Mouse (Mus musculus): ENCODE results near the gene Grm1. TPM values are rescaled to one million over a fixed set of nuclear protein-coding genes. Genes with fewer than 3 reads are reported as not detected.
"Not testable (repeated sequence)": the region's sequence is repeated elsewhere in the genome, so short reads cannot be mapped to it uniquely, and the experiment has no call there.

Grm1 gene
- 10 to 100 TPM; 48.7 to 69.6 (median 56.1) TPM for total RNA-seq (2022)

DNA sequence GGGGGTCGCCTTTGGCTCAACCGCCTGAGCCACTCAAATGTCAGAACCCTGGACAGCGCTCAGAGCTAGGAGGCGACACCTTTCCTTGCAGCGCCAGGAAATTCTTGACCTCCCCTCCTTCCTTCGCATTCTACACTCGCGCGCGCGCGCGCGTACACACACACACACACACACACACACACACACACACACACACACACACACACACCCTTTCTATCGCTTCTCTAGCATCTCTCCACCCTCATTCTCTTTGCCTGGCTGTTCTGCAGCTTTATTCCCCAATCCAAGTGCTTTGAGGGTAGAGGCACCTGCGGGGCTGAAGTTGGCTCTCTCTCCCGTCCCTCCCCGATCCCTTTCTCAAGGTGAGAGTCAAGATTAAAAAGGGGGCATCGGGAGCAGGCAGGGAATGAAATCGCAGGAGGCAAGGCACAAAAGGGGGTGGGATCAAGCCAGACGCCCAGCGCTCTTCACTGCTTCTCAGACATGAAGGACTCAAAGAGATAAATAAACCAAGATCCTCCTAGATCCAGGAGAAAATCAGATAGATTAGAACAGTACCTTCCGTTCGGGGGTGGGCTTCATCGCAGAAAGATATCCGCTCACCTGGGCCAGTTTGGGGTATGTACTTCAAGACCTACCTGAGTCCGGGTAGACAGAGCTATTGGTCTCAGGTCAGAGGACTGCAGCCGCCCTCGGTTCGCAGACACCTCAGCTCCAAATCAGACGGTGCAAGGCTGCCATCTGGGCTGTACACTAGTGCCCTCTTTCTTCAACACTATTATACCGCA, at the start of gene Grm1:
TSS of gene Grm1 (minus strand) at position 746 of the 788 bp plus-strand sequence.
- DNase-seq (ENCODE audit: low spot score in 2 of 2) = peak; percentile 46 to 62

GRCm38 (mm10) chr10:11121781-11122180, 39.6 kb upstream of the Grm1 start:
- DNase-seq (ENCODE audit: low spot score in 2 of 2) = no peak

- DNase-seq (ENCODE audit: low spot score in 2 of 2) = no peak
Observed at GRCm38 (mm10) chr10:11098475-11099044, 16.4 kb upstream of the Grm1 start.

GRCm38 (mm10) chr10:11086348-11086747, 4.2 kb upstream of the Grm1 start:
- no peak for DNase-seq (ENCODE audit: low spot score in 2 of 2)

DNA sequence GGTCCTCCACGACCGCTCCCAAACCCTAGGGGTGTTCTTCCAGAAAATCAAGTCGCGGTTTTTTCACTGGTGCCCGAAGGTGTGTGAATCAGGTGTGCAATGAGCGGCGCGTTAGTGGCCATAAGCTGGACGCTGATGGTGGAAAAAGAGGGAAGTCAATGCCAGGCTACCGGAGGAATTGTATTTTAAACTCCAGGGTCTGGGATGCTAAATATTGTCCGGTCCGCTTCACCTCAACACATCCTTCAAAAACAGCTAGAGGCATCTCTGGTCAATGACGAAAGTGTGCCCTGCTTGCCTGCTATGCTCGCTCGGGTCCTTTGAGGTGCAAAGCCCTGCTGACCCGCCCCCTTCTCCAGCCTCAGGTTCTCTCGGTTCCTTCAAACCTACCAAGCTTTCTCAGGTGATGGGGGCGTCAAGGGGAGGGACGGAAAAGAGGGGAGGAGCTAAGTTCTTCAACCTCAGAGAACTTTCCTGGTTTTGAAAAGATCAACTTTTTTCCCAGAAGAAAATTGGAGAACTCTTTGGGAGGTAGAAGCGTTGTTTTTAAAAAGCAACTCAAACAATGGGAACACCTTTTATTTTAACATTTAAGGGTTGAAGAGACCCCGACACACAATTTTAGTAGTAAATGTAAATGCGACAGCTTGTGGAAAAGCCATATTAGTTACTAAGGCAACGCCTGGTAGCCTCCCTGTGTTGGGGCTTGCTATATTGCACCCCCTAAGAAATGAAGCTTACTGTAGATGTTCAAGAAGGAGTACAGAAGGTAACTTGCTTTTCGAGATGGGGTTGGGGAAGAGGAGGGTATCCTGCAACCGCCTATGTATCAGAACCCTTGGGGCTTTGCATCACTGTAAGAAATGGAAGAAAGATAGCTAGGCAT, 1.2 kb downstream of the Grm1 start:
- DNase-seq (ENCODE audit: low spot score in 2 of 2) = no peak

DNA sequence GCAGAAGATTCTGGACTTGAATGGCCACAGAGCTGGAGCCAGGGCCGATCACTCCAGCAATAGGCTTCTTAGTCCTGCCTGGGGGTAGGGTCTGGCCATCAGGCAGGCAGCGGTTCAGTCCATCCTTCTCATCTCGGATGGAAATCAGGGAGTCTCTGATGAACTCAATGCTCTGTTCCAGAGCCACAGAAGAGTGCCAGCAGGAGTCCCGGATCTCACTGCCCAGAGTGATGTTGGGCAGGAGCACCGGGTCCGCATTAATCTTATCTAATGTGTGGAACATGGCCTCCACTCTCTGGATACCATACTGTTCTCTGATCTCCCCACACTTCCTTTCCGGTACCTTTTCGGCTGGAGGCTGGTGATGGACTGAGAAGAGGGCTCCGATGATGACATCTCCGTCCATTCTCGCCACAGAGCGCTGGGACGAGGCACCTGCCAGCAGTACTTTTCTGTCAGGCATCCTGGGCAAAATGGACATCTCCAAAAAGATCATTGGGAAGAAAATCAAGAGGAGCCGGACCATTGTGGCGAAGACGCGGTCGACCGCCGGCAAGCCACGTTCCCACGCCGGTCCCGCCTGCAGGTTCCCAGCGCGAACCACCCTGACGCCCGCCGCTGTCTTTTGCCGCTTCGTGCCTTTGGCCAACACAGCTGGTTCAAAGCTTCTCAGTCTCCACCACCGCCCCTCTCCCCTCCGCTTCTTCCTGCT, 2.0 kb downstream of the Grm1 start:
- peak in 1 of 2 experiments; percentile 7 for DNase-seq (ENCODE audit: low spot score in 2 of 2)

DNA sequence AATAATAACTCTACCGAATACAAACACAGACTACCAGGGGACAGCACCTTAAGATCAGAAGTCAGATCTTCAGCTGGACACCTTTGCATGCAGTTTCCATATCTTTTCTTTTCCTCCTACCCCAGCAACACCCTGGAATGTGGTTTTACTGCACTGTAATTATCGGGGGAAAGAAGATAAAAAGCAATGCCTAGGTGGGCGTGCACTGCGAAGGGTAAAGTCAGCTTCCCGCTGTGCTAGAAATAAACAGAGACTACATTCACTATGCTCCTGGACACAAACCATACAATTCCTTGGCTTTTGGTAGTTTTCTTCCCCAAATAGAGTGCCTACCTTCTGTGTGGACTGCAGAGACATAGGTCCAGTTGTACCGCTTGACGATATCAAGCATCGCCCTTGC, 2.6 kb downstream of the Grm1 start:
- DNase-seq (ENCODE audit: low spot score in 2 of 2) = no peak

- DNase-seq (ENCODE audit: low spot score in 2 of 2) = no peak
Observed at GRCm38 (mm10) chr10:11065136-11065535, 17.0 kb downstream of the Grm1 start.

GRCm38 (mm10) chr10:11061318-11062071, 20.7 kb downstream of the Grm1 start:
- DNase-seq (ENCODE audit: low spot score in 2 of 2) = peak; percentile 87 to 88

DNA sequence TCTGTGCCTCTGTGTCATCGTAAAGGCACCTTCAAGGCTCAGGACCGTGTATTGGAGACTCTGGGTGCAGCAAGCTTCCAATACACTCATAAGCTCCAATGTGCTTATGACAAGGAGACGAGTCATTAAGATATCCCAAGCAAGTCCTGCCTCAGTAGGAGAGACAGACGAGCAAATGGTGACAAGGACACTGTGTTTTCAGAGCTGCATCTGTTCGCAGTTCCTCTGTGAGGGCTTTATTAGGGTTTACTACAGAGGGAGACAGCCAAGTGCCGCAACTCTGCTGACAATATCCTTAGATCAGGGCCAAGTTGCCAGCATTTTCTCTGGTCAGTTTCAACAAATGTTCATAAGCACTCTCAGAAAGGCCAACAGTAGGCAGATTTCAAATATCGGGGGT, 32.8 kb downstream of the Grm1 start:
- DNase-seq (ENCODE audit: low spot score in 2 of 2) = peak; percentile 61 to 80

- DNase-seq (ENCODE audit: low spot score in 2 of 2) = not testable (repeated sequence)
Observed at GRCm38 (mm10) chr10:11045421-11045820, 36.7 kb downstream of the Grm1 start.

GRCm38 (mm10) chr10:11044455-11045106, 37.6 kb downstream of the Grm1 start:
- DNase-seq (ENCODE audit: low spot score in 2 of 2) = no peak

GRCm38 (mm10) chr10:11039323-11039722, 42.8 kb downstream of the Grm1 start:
- no peak for DNase-seq (ENCODE audit: low spot score in 2 of 2)

DNA sequence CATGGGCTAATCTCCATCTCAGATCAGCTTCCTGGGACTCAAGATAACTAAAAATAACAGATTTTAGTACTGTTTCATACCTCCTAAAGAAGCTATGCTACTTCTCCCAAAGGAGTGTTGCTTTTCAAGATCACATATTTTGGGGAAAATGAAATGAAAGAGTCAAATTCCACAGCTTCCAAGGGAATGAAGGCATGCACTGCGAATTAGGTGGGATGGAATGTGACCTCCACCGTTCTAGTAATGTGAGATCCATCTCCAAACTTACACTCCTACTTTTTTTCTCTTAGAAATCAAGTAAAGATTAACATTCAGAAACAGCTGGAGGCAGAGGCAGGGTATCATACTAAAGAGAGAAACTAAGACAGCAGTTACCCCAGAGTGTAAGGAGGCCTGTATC, 49.9 kb downstream of the Grm1 start:
- no peak for DNase-seq (ENCODE audit: low spot score in 2 of 2)

- no peak for DNase-seq (ENCODE audit: low spot score in 2 of 2)
Observed at GRCm38 (mm10) chr10:11025764-11026518, 56.2 kb downstream of the Grm1 start.

DNA sequence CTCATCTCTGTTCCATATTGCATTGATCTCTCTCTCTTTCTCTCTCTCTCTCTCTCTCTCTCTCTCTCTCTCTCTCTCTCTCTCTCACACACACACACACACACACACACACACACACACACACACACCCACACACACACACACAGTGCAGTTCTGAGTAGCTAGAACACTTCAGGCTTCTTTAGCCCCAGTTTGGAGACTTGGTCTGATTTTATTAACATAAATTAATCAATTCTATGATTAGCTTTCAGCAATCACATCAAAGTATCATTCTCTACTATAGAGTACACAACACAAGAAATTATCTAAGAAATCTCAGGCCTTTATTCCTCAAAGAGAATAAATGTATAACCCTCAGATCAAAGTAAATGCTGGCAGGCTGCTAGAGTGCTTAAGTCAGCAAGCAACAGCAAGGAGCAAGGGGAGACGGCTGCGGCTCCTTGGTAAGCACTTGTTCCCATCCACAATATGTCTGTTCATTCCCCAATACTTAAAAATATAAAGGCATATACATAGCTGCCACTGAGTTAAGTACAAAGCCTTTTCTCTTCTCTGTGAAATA, 63.1 kb downstream of the Grm1 start:
- no peak for DNase-seq (ENCODE audit: low spot score in 2 of 2)

GRCm38 (mm10) chr10:11013653-11014052, 68.5 kb downstream of the Grm1 start:
- no peak for DNase-seq (ENCODE audit: low spot score in 2 of 2)

- DNase-seq (ENCODE audit: low spot score in 2 of 2) = no peak
Observed at GRCm38 (mm10) chr10:10996766-10997165, 85.4 kb downstream of the Grm1 start.

DNA sequence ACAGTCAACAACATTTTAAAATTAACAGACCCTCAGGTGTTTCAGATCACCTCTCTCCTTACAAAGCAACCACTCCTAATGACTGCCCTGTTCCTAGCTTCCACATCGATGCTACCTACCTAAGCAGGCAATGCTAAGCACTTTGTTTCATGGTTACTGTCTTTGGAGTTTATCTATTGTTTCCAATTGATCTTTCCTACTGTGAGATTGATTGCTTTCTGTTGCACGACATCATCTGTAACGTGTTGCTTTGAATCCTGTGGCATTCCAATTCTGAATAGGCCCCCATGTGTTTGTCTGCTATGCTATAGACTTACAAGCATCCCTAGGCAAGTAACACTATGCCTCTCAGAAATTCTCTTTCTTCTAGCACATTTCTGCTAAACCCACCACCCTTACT, 90.4 kb downstream of the Grm1 start:
- DNase-seq (ENCODE audit: low spot score in 2 of 2) = no peak
